In genomic region chr9:50965392-50965791, GRCm38 (mm10) we compare ENCODE assay signal across 26 mouse cellular contexts. TPM values are rescaled to one million over a fixed set of nuclear protein-coding genes. Genes with fewer than 3 reads are reported as not detected.
A peak's percentile ranks its signal among the peaks of the same experiment; 100 is the strongest.
DNase-seq lines count a peak whose midpoint lies in the region; ATAC-seq and TF ChIP-seq lines count a peak whose summit lies in the region.
"Had no signal": no experiment of that assay in that cellular context is flagged by ENCODE, and none has a peak within 500 bp of the region (broad histone marks: within the 10 kb centered on the region; RNA-seq: fewer than 3 reads in every experiment).

No protein-coding gene starts in this region.

- ATAC-seq in forebrain, postnatal 0 days: no peak
- ATAC-seq in granulocyte monocyte progenitor cell, adult 5-6 weeks (replicated peaks; ENCODE audit: poor library complexity, severe bottlenecking): peak; percentile 62
- ATAC-seq: forebrain, embryonic 13.5 days; forebrain, embryonic 16.5 days; Patski had no signal

- no peak overlapping the region for H3K9ac ChIP-seq in forebrain, postnatal 0 days
- no peak overlapping the region for H3K9ac ChIP-seq in liver, adult 2 months (ENCODE audit: low read depth, low read length)
- H3K9ac ChIP-seq: embryonic facial prominence, embryonic 13.5 days; forebrain, embryonic 13.5 days; hindbrain, embryonic 12.5 days; hindbrain, embryonic 15.5 days had no signal

- 0 out of 2 replicates have a peak, but pooled peaks cover 4% of the 10 kb centered on the region for H3K4me1 ChIP-seq in forebrain, postnatal 0 days (ENCODE audit: insufficient read depth)
- H3K4me1 ChIP-seq in forebrain, embryonic 10.5 days: 0 out of 2 replicates have a peak, but pooled peaks cover 8% of the 10 kb centered on the region
- no peaks in the 10 kb centered on the region; the same call in 1 of the 2 replicates for H3K4me1 ChIP-seq in liver, adult 2 months (ENCODE audit: control insufficient read depth, insufficient read depth, low read length)
- H3K4me1 ChIP-seq: embryonic facial prominence, embryonic 10.5 days; embryonic facial prominence, embryonic 13.5 days; hindbrain, embryonic 12.5 days; hindbrain, embryonic 15.5 days had no signal

- no peaks in the 10 kb centered on the region; the same call in 1 of the 2 replicates for H3K79me2 ChIP-seq in liver, adult 2 months (ENCODE audit: control insufficient read depth, insufficient read depth, low read length)

- H3K27me3 ChIP-seq in forebrain, postnatal 0 days (ENCODE audit: insufficient read depth, low read length): no peaks in the 10 kb centered on the region
- no peaks in the 10 kb centered on the region for H3K27me3 ChIP-seq in forebrain, embryonic 10.5 days (ENCODE audit: poor library complexity, severe bottlenecking)
- H3K27me3 ChIP-seq in liver, adult 2 months (ENCODE audit: control insufficient read depth, insufficient read depth, low read length): no peaks in the 10 kb centered on the region
- H3K27me3 ChIP-seq: embryonic facial prominence, embryonic 13.5 days; forebrain, embryonic 13.5 days; hindbrain, embryonic 12.5 days; hindbrain, embryonic 15.5 days; Patski had no signal

- H3K9me3 ChIP-seq in forebrain, postnatal 0 days (ENCODE audit: low read length): no peaks in the 10 kb centered on the region
- no peaks in the 10 kb centered on the region for H3K9me3 ChIP-seq in forebrain, embryonic 10.5 days
- H3K9me3 ChIP-seq: embryonic facial prominence, embryonic 10.5 days; embryonic facial prominence, embryonic 13.5 days; forebrain, embryonic 13.5 days; hindbrain, embryonic 12.5 days; hindbrain, embryonic 15.5 days had no signal

- H3K4me2 ChIP-seq in forebrain, postnatal 0 days (ENCODE audit: low read depth): no peak overlapping the region
- H3K4me2 ChIP-seq: embryonic facial prominence, embryonic 13.5 days; forebrain, embryonic 13.5 days; heart, embryonic 11.5 days; hindbrain, embryonic 12.5 days; hindbrain, embryonic 15.5 days had no signal

- H3K4me3 ChIP-seq in forebrain, postnatal 0 days (ENCODE audit: low read depth, low read length): no peak overlapping the region
- H3K4me3 ChIP-seq in forebrain, embryonic 10.5 days: no peak overlapping the region
- H3K4me3 ChIP-seq in liver, adult 2 months (ENCODE audit: insufficient read depth, low read depth, low read length): no peak overlapping the region
- H3K4me3 ChIP-seq: embryonic facial prominence, embryonic 10.5 days; embryonic facial prominence, embryonic 13.5 days; erythroblast, embryonic 14.5 days; forebrain, embryonic 13.5 days; hindbrain, embryonic 12.5 days; hindbrain, embryonic 15.5 days had no signal

- TF ChIP-seq POLR2A in liver, adult 2 months (IDR thresholded peaks at IDR 0.05; ENCODE audit: extremely low read depth, insufficient read depth, low read length): no peak

- DNase-seq in forebrain, postnatal 0 days: no peak
- DNase-seq in forebrain, embryonic 10.5 days (ENCODE audit: extremely low spot score, low spot score): no peak
- DNase-seq in liver, adult 2 months (ENCODE audit: extremely low read depth, low read depth, low spot score): peak; percentile 17
- DNase-seq in liver: no peak
- DNase-seq in natural killer cell, adult 2 months (ENCODE audit: low spot score in 2 of 2): no peak
- DNase-seq in ovary, adult 18-20 months (ENCODE audit: low spot score): no peak
- DNase-seq: adrenal gland, postnatal 10 days; adrenal gland, postnatal 36 days; cerebellum, adult 11 months; cerebellum, adult 2 months; cerebellum, adult 9-11 months; cerebellum, postnatal 25 days; embryo, embryonic 11 days; gastrocnemius, postnatal 10 days; gastrocnemius, postnatal 36 days; heart, adult 11 months had no signal

- TF ChIP-seq CTCF in forebrain, postnatal 0 days (IDR thresholded peaks at IDR 0.05; ENCODE audit: low read depth): no peak
- no peak for TF ChIP-seq CTCF in liver, adult 2 months (IDR thresholded peaks at IDR 0.05; ENCODE audit: low read depth, low read length)

- H3K27ac ChIP-seq in forebrain, postnatal 0 days (ENCODE audit: low read depth, low read length): peak overlapping the region; percentile 54; the same call in 1 of the 2 replicates
- no peak overlapping the region for H3K27ac ChIP-seq in forebrain, embryonic 10.5 days
- no peak overlapping the region for H3K27ac ChIP-seq in liver, adult 2 months (replicated peaks; ENCODE audit: insufficient read depth, low read depth, low read length)
- H3K27ac ChIP-seq: embryonic facial prominence, embryonic 10.5 days; embryonic facial prominence, embryonic 13.5 days; forebrain, embryonic 13.5 days; hindbrain, embryonic 12.5 days; hindbrain, embryonic 15.5 days had no signal

- H3K36me3 ChIP-seq in forebrain, postnatal 0 days (ENCODE audit: insufficient read depth): no peaks in the 10 kb centered on the region
- H3K36me3 ChIP-seq in forebrain, embryonic 10.5 days (replicated peaks): no peaks in the 10 kb centered on the region
- H3K36me3 ChIP-seq in liver, adult 2 months (ENCODE audit: control insufficient read depth, insufficient read depth, low read length): no peaks in the 10 kb centered on the region
- H3K36me3 ChIP-seq: embryonic facial prominence, embryonic 10.5 days; embryonic facial prominence, embryonic 13.5 days; hindbrain, embryonic 12.5 days; hindbrain, embryonic 15.5 days had no signal

RNA-seq across cellular contexts. Expression of gene Sik2, which starts 43.5 kb away (rescaled TPM):
- total RNA-seq in forebrain, postnatal 0 days (2014; rRNA removed): 36.7 and 38.2 TPM in 2 replicates
- polyA plus RNA-seq in forebrain, postnatal 0 days (2015; fragmentation: Nextera tagmentation; extraction: Ambion mirVana): 15.9 and 20.5 TPM in 2 replicates
- 18.2 and 19.2 TPM in 2 replicates for polyA plus RNA-seq in forebrain, embryonic 10.5 days (2016; fragmentation: Nextera tagmentation; extraction: Ambion mirVana)
- 8.5 and 8.7 TPM in 2 replicates for total RNA-seq in liver, adult 2 months (2014; rRNA removed)
- polyA plus RNA-seq in liver, adult 2 months (2012; rRNA removed): 6.3 and 6.4 TPM in 2 replicates
- total RNA-seq in granulocyte monocyte progenitor cell, adult 5-6 weeks (2014; fragmentation: Nextera tagmentation): 42.5 and 55.4 TPM in 2 replicates
- 15.5 and 17.5 TPM in 2 replicates for total RNA-seq in granulocyte monocyte progenitor cell, adult 5-6 weeks (2017)
